Mouse (Mus musculus): Measurements from ENCODE around the gene Prnp. TPM values are rescaled to one million over a fixed set of nuclear protein-coding genes. Genes with fewer than 3 reads are reported as not detected.

Prnp gene
- polyA plus RNA-seq, 1 experiment from 2014 or later, result 57.0 TPM

DNA sequence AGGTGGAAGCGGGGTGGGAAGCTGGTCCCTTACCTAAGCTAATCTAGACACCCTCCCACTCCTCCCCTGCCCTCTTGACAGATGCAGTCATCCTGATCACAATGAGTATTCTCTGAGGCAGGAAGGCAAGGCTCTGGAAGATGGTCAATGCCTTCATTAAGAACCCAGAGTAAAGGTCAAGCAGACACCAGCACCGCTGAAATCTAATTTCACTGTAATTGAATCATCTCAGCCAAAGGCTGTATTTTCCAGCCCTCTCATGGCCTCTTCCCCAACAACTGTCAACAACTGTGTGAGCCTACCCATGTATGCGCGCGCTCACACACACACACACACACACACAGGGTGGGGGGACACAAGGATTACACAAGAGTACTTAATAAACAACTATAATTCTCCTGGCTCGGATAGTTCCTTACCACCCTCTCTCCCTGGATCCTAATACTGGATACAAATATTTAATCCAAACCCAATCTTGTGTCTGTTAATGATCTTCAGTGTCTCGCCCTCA is 1.3 kb upstream of the Prnp start:
- Histone ChIP-seq H3K4me3 (no peak overlapping the region), H3K4me2 (no peak overlapping the region), H3K9ac (no peak overlapping the region), H3K27ac (no peak overlapping the region), H3K27me3 (no peaks in the 10 kb centered on the region), H3K4me1 (peaks cover 6% of the 10 kb centered on the region; the same call in 1 of the 2 replicates), H3K9me3 (no peaks in the 10 kb centered on the region), H3K36me3 (no peaks in the 10 kb centered on the region)
- ATAC-seq (ENCODE audit: borderline replicate concordance, extremely low read depth, low FRiP score, low TSS enrichment), result no peak
- WGBS, result 80% methylated on average over 7 of the region's 7 CpGs

- 89% methylated on average over 1 of the region's 1 CpGs for WGBS
- H3K4me1 ChIP-seq, result peaks cover 6% of the 10 kb centered on the region; the same call in 1 of the 2 replicates
- peak overlapping the region; percentile 76 for H3K4me2 ChIP-seq
- H3K27me3 ChIP-seq, result no peaks in the 10 kb centered on the region
- no peak overlapping the region for H3K27ac ChIP-seq
- H3K4me3 ChIP-seq, result no peak overlapping the region
- no peak overlapping the region for H3K9ac ChIP-seq
- no peak for ATAC-seq (ENCODE audit: borderline replicate concordance, extremely low read depth, low FRiP score, low TSS enrichment)
- no peaks in the 10 kb centered on the region for H3K36me3 ChIP-seq
- no peaks in the 10 kb centered on the region for H3K9me3 ChIP-seq
Observed at GRCm38 (mm10) chr2:131908906-131909305, 822 bp upstream of the Prnp start.

DNA sequence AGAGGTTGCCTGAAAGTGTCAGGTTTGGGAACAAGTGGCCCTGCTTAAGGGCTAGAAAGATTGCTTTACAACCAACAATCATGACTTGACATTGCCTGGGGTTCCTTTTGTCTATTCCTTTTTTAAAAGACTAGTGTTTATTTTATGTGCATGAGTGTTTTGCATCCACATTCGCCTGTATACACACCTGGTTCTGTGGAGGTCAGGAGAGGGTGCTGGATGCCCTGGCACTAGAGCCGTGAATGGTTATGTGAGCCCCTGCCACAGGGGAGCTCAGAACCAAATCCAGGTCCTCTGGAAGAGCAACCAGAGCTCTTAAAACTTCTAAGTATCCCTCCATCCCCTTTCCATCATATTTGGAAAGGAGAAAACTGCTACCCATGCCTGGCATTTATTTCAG is 1.1 kb downstream of the Prnp start:
- 0 out of 2 replicates have a peak, but pooled peaks cover 1% of the 10 kb centered on the region for H3K36me3 ChIP-seq
- H3K27ac ChIP-seq, result no peak overlapping the region
- peak overlapping the region; percentile 78 for H3K4me3 ChIP-seq
- H3K9me3 ChIP-seq, result no peaks in the 10 kb centered on the region
- H3K9ac ChIP-seq, result no peak overlapping the region
- no peaks in the 10 kb centered on the region for H3K27me3 ChIP-seq
- WGBS, result 60% methylated on average over 2 of the region's 2 CpGs
- H3K4me2 ChIP-seq, result peak overlapping the region; percentile 76
- H3K4me1 ChIP-seq, result peaks cover 6% of the 10 kb centered on the region; the same call in 1 of the 2 replicates
- ATAC-seq (ENCODE audit: borderline replicate concordance, extremely low read depth, low FRiP score, low TSS enrichment), result no peak

DNA sequence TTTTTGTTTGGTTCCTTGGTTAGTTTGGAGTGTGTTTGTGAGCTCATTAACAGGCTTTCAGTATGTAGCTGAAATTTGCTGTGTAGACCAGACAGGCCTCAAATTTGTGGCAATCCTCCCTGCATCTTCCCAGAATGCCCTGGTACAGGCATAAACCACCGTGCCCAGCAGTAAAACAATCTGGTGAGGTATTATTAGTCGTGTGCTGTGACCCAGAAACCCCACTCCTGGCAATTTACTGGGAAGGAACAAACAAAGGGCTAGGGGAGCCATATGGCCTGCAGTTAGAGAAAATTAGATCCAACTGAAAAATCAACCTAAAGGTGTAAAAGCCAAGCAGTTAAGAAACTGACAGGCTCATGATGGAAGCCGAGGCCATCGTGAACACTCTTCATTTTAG is 1.6 kb downstream of the Prnp start:
- H3K9me3 ChIP-seq, result no peaks in the 10 kb centered on the region
- no peak overlapping the region for H3K9ac ChIP-seq
- H3K27ac ChIP-seq, result no peak overlapping the region
- peak overlapping the region; percentile 76 for H3K4me2 ChIP-seq
- H3K36me3 ChIP-seq, result 0 out of 2 replicates have a peak, but pooled peaks cover 4% of the 10 kb centered on the region
- 61% methylated on average over 4 of the region's 4 CpGs for WGBS
- ATAC-seq (ENCODE audit: borderline replicate concordance, extremely low read depth, low FRiP score, low TSS enrichment), result no peak
- H3K4me1 ChIP-seq, result peaks cover 6% of the 10 kb centered on the region; the same call in 1 of the 2 replicates
- H3K27me3 ChIP-seq, result no peaks in the 10 kb centered on the region
- H3K4me3 ChIP-seq, result no peak overlapping the region

- ATAC-seq (ENCODE audit: borderline replicate concordance, extremely low read depth, low FRiP score, low TSS enrichment), result no peak
- H3K4me2 ChIP-seq, result no peak overlapping the region
- 81% methylated on average over 8 of the region's 8 CpGs for WGBS
- no peak overlapping the region for H3K9ac ChIP-seq
- H3K27me3 ChIP-seq, result no peaks in the 10 kb centered on the region
- no peaks in the 10 kb centered on the region for H3K9me3 ChIP-seq
- 0 out of 2 replicates have a peak, but pooled peaks cover 4% of the 10 kb centered on the region for H3K36me3 ChIP-seq
- peaks cover 6% of the 10 kb centered on the region; the same call in 1 of the 2 replicates for H3K4me1 ChIP-seq
- H3K4me3 ChIP-seq, result no peak overlapping the region
- H3K27ac ChIP-seq, result no peak overlapping the region
Observed at GRCm38 (mm10) chr2:131912526-131913258, 3.0 kb downstream of the Prnp start.

DNA sequence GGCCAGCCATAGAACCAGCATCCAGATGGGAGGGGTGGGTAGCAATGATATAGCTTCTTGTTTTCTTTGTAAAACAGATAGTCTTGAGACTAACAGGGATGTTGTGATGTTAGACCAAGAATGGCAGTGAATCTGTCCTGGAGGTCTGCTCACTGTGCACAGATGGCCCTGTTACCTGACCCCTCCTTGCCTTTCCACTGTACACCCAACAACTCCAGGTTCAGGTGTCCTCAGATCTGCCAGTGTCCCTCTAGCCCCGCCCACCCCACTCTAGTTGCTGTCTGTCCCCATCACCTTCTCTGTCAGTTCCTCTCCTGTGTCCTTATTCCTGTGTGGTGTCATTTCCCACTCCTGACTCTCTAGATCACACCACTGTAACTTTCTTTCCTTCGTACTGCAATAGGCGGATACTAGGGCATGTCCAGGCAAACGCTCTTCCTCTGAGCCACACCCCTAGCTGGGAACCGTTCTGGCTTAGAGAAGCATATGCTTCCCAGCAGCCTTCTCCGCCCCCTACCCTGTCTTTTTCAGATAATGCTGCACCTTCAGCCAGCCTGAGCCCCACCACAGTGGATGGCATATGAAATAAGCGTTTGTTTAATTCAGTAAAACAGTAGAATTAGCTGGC is 22.7 kb downstream of the Prnp start:
- Histone ChIP-seq H3K4me1 (peaks cover 21% of the 10 kb centered on the region), H3K4me2 (no peak overlapping the region), H3K27ac (peak overlapping the region; percentile 30; the same call in 1 of the 2 replicates), H3K27me3 (no peaks in the 10 kb centered on the region), H3K9ac (no peak overlapping the region), H3K36me3 (no peaks in the 10 kb centered on the region), H3K4me3 (no peak overlapping the region), H3K9me3 (no peaks in the 10 kb centered on the region)
- ATAC-seq (ENCODE audit: borderline replicate concordance, extremely low read depth, low FRiP score, low TSS enrichment), result no peak
- 56% methylated on average over 7 of the region's 7 CpGs for WGBS

GRCm38 (mm10) chr2:131933013-131933412 is 23.3 kb downstream of the Prnp start:
- no peak overlapping the region for H3K4me2 ChIP-seq
- H3K4me1 ChIP-seq, result peaks cover 23% of the 10 kb centered on the region
- H3K36me3 ChIP-seq, result no peaks in the 10 kb centered on the region
- no peak overlapping the region for H3K4me3 ChIP-seq
- ATAC-seq (ENCODE audit: borderline replicate concordance, extremely low read depth, low FRiP score, low TSS enrichment), result no peak
- no peaks in the 10 kb centered on the region for H3K9me3 ChIP-seq
- H3K27me3 ChIP-seq, result no peaks in the 10 kb centered on the region
- H3K27ac ChIP-seq, result peak overlapping the region; percentile 30; the same call in 1 of the 2 replicates
- no peak overlapping the region for H3K9ac ChIP-seq
- 21% methylated on average over 6 of the region's 6 CpGs for WGBS

DNA sequence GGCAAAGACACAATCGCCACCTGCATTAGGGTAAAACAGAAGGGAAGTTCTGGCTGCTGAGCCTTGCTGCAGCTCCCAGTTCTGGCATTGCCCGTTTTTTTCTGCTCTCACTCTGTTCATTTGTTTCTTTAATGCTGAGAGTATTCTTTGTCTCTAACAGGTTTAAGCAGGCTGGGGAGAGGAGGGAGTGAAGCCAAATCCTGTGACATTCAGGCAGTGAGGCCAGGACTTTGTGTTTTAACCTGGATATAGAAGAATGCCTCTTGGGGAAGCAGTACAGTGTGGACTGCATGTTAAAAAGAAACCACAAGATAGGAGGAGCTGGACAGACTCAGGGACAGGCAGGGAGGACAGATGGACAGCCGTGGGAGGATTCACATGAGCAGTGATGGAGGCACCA is 23.9 kb downstream of the Prnp start:
- ATAC-seq (ENCODE audit: borderline replicate concordance, extremely low read depth, low FRiP score, low TSS enrichment), result no peak
- Histone ChIP-seq H3K27me3 (no peaks in the 10 kb centered on the region), H3K27ac (peak overlapping the region; percentile 30; the same call in 1 of the 2 replicates), H3K9me3 (no peaks in the 10 kb centered on the region), H3K4me3 (no peak overlapping the region), H3K36me3 (no peaks in the 10 kb centered on the region), H3K9ac (no peak overlapping the region), H3K4me1 (peaks cover 23% of the 10 kb centered on the region), H3K4me2 (no peak overlapping the region)
- WGBS, result 45% methylated on average over 3 of the region's 3 CpGs

DNA sequence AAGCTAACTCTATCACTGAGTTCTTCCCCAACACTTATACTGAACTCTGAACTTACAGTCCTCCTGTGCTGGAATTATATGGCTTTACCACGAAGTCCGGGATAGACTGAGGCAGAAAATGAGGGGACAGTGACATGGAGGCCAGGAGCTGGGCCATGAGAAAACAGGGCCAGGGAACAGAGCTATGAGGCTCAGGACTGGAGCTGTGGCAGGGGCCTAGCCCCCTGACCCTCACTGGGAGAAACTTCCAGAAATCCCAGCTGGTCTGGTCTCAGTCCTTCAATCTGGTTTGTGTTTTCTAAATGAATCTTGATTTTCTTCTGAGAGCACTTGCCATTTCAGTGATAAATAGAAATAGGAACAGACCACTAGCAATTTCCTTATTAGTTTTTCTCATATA is 24.5 kb downstream of the Prnp start:
- 91% methylated on average over 2 of the region's 2 CpGs for WGBS
- H3K27me3 ChIP-seq, result no peaks in the 10 kb centered on the region
- no peak overlapping the region for H3K4me2 ChIP-seq
- no peaks in the 10 kb centered on the region for H3K9me3 ChIP-seq
- no peaks in the 10 kb centered on the region for H3K36me3 ChIP-seq
- H3K27ac ChIP-seq, result no peak overlapping the region
- H3K4me3 ChIP-seq, result no peak overlapping the region
- no peak for ATAC-seq (ENCODE audit: borderline replicate concordance, extremely low read depth, low FRiP score, low TSS enrichment)
- H3K4me1 ChIP-seq, result peaks cover 23% of the 10 kb centered on the region
- H3K9ac ChIP-seq, result no peak overlapping the region

GRCm38 (mm10) chr2:131935390-131936105 is 25.8 kb downstream of the Prnp start:
- no peak overlapping the region for H3K9ac ChIP-seq
- WGBS, result 46% methylated on average over 10 of the region's 10 CpGs
- H3K9me3 ChIP-seq, result no peaks in the 10 kb centered on the region
- 0 out of 2 replicates have a peak overlapping the region, but pooled peaks have one; percentile 21 for H3K27ac ChIP-seq
- H3K36me3 ChIP-seq, result no peaks in the 10 kb centered on the region
- H3K4me2 ChIP-seq, result no peak overlapping the region
- no peak overlapping the region for H3K4me3 ChIP-seq
- H3K4me1 ChIP-seq, result peaks cover 23% of the 10 kb centered on the region
- H3K27me3 ChIP-seq, result no peaks in the 10 kb centered on the region
- peak; percentile 47; the same call in 1 of the 2 replicates for ATAC-seq (ENCODE audit: borderline replicate concordance, extremely low read depth, low FRiP score, low TSS enrichment)

DNA sequence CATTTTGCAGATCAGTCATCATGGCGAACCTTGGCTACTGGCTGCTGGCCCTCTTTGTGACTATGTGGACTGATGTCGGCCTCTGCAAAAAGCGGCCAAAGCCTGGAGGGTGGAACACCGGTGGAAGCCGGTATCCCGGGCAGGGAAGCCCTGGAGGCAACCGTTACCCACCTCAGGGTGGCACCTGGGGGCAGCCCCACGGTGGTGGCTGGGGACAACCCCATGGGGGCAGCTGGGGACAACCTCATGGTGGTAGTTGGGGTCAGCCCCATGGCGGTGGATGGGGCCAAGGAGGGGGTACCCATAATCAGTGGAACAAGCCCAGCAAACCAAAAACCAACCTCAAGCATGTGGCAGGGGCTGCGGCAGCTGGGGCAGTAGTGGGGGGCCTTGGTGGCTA is 26.7 kb downstream of the Prnp start:
- Histone ChIP-seq H3K9ac (no peak overlapping the region), H3K36me3 (no peaks in the 10 kb centered on the region), H3K9me3 (no peaks in the 10 kb centered on the region), H3K27ac (no peak overlapping the region), H3K27me3 (no peaks in the 10 kb centered on the region), H3K4me1 (peaks cover 23% of the 10 kb centered on the region), H3K4me3 (no peak overlapping the region), H3K4me2 (no peak overlapping the region)
- WGBS, result 94% methylated on average over 10 of the region's 10 CpGs
- no peak for ATAC-seq (ENCODE audit: borderline replicate concordance, extremely low read depth, low FRiP score, low TSS enrichment)
